Mouse (Mus musculus) ES-E14 (cell line): ENCODE measurements at regions not wholly inside any gene's neighbourhood (a gene's known extent, or its start where the extent isn't known, plus 50 kb on each side); places are given as distances from the start of the nearest gene placed in this dataset.

ENCODE experiments used
- DNase-seq: peaks from one replicate; pipeline ENCODE4 v3.0.0-alpha.2; 2013; ENCODE audit warnings: low read depth, low spot score
- H3K27ac ChIP-seq: 2 replicates; pipeline ENCODE4 v1.5.1; 2012; ENCODE audit warnings: low read depth, mild to moderate bottlenecking, low read length, moderate library complexity, mixed read lengths; ENCODE audit not compliant: poor library complexity, insufficient read depth, severe bottlenecking
- H3K36me3 ChIP-seq: 2 replicates; pipeline ENCODE4 v1.6.1; 2012; ENCODE audit warnings: mild to moderate bottlenecking, low read length, moderate library complexity, mixed read lengths; ENCODE audit not compliant: control insufficient read depth, poor library complexity, insufficient read depth, severe bottlenecking
- H3K4me1 ChIP-seq, 2 experiments: fragments of 150-350 bp in 1 of 2; sonication (generic) in 1 of 2; 2 replicates each; pipeline ENCODE4 v1.6.1; 2012; ENCODE audit warnings: low read length in 2 of 2, mild to moderate bottlenecking in 1 of 2, mixed read lengths in 1 of 2; ENCODE audit not compliant: control insufficient read depth in 2 of 2, insufficient read depth in 2 of 2, poor library complexity in 1 of 2
- H3K4me3 ChIP-seq, 2 experiments: fragments of 150-350 bp in 1 of 2; sonication (generic) in 1 of 2; 2 replicates each; pipeline ENCODE4 v1.5.1; 2012; ENCODE audit warnings: low read length in 2 of 2, low read depth in 1 of 2, mild to moderate bottlenecking in 1 of 2, mixed read lengths in 1 of 2; ENCODE audit not compliant: insufficient read depth in 1 of 2, poor library complexity in 1 of 2, severe bottlenecking in 1 of 2
- H3K9ac ChIP-seq: 2 replicates; pipeline ENCODE4 v1.6.1; 2012; ENCODE audit warnings: low read depth, mild to moderate bottlenecking, low read length, mixed read lengths; ENCODE audit not compliant: poor library complexity, insufficient read depth, severe bottlenecking
- H3K9me3 ChIP-seq: fragments of 150-350 bp; sonication (generic); 2 replicates; pipeline ENCODE4 v1.6.1; 2012; ENCODE audit warnings: low read depth, mild to moderate bottlenecking, low read length; ENCODE audit not compliant: control insufficient read depth, insufficient read depth
- CHD2 ChIP-seq: IDR thresholded peaks from 2 replicates; pipeline ENCODE4 v1.6.1; 2014; ENCODE audit warnings: mild to moderate bottlenecking, low read depth, low read length, inconsistent platforms
- HCFC1 ChIP-seq: IDR thresholded peaks from 2 replicates; pipeline ENCODE4 v1.6.1; 2012; ENCODE audit warnings: low read length, inconsistent platforms, borderline replicate concordance; ENCODE audit not compliant: insufficient read depth
- MAFK ChIP-seq: IDR thresholded peaks from 2 replicates; pipeline ENCODE4 v1.6.1; 2014; ENCODE audit warnings: mild to moderate bottlenecking, low read depth, low read length, inconsistent platforms; ENCODE audit not compliant: insufficient read depth
- ZC3H11A ChIP-seq: IDR thresholded peaks from 2 replicates; pipeline ENCODE4 v1.6.1; 2012; ENCODE audit warnings: low read depth, mild to moderate bottlenecking, inconsistent platforms, low read length, borderline replicate concordance
- ZNF384 ChIP-seq: IDR thresholded peaks from 2 replicates; pipeline ENCODE4 v1.6.1; 2012; ENCODE audit warnings: low read depth, low read length, inconsistent platforms
- in situ Hi-C, 2 experiments: fragments of 600-800 bp; cut with MboI; formaldehyde crosslinking; loops; one replicate each; pipeline ENCODE4 v1.15.1; 2025; ENCODE audit warnings: low sequenced_read_pairs in 2 of 2, inconsistent platforms in 1 of 2; ENCODE audit not compliant: unreplicated experiment in 2 of 2

GRCm38 (mm10) chr4:8943080-8943479, 704.2 kb upstream of the Car8 start:
- TF ChIP-seq HCFC1, result no peak
- no peak for TF ChIP-seq MAFK
- TF ChIP-seq ZNF384, result no peak
- TF ChIP-seq ZC3H11A, result no peak
- no peak for TF ChIP-seq CHD2
- Histone ChIP-seq H3K9me3 (no peaks in the 10 kb centered on the region), H3K4me3 (no peak overlapping the region), H3K9ac (no peak overlapping the region), H3K4me1 (0 out of 4 replicates have a peak, but pooled peaks cover 1 to 2% of the 10 kb centered on the region in 2 experiments), H3K27ac (no peak overlapping the region), H3K36me3 (no peaks in the 10 kb centered on the region)
- in situ Hi-C loops, result no loop called here
- DNase-seq, result no peak

- in situ Hi-C loops, result no loop called here
- H3K27ac ChIP-seq, result no peak overlapping the region
- H3K36me3 ChIP-seq, result no peaks in the 10 kb centered on the region
- H3K4me1 ChIP-seq, result peaks cover 2 to 8% of the 10 kb centered on the region in 2 experiments; a peak in 1 of 4 replicates
- H3K4me3 ChIP-seq, result no peak overlapping the region
- DNase-seq, result no peak
- no peak overlapping the region for H3K9ac ChIP-seq
- H3K9me3 ChIP-seq, result no peaks in the 10 kb centered on the region
- TF ChIP-seq ZC3H11A (no peak), MAFK (no peak), ZNF384 (no peak), CHD2 (no peak), HCFC1 (no peak)
These were observed 700.1 kb upstream of the Car8 start for GRCm38 (mm10) chr4:8938948-8939411.

DNA sequence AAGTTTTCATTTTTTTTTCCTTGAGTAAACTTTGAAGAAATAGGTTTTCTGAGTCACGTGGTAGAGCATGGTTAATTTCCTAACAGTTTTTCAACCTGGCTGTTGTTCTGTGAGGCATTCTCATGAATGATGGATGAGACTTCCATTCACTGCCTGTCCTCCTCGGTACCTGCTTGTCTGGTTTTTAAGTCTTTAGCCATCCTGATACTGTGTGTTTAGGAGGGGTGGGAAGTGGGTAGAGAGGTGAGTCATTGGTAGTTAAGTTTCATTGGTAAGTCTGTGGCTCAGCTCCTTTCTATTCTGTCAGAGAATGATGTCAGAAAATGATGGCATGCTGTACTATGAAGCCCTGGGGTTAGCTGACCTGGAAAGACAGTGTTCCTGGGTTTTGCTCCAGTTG, 697.1 kb upstream of the Car8 start:
- in situ Hi-C loops, result no loop called here

DNA sequence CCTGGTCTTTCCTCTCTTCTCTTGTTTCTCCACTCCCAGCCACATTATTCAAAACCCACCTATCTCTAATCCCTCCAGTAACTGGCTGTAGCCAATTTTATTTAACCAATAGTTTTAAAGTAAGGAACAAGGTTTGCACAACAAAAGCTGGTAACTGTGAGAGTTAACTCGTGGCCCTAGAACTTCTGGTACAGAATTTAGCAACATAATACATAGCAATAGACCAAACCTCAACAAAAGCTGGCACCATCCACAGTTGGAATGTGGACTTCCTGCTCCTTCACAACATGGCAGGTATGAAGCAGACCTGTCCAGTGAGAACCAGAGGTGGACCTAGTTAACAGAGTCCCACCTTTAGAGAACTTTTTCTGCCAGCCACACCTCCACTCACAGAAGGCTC, 695.7 kb upstream of the Car8 start:
- no peak overlapping the region for H3K9ac ChIP-seq
- no peak overlapping the region for H3K27ac ChIP-seq
- H3K4me1 ChIP-seq, result peaks cover 4 to 8% of the 10 kb centered on the region in 2 experiments; a peak in 2 of 4 replicates
- TF ChIP-seq CHD2, result 0 out of 2 replicates have a peak, but pooled peaks have one; percentile 22
- TF ChIP-seq MAFK, result no peak
- H3K36me3 ChIP-seq, result no peaks in the 10 kb centered on the region
- in situ Hi-C loops, result no loop called here
- no peak for DNase-seq
- H3K4me3 ChIP-seq, result no peak overlapping the region
- H3K9me3 ChIP-seq, result no peaks in the 10 kb centered on the region

More for the DNA sequence above, 697.1 kb upstream of the Car8 start:
- TF ChIP-seq MAFK, result no peak
- no peak for TF ChIP-seq ZNF384
- TF ChIP-seq CHD2, result no peak
- TF ChIP-seq HCFC1, result no peak
- no peak for TF ChIP-seq ZC3H11A
- Histone ChIP-seq H3K36me3 (no peaks in the 10 kb centered on the region), H3K4me1 (peaks cover 4 to 8% of the 10 kb centered on the region in 2 experiments; a peak in 2 of 4 replicates), H3K27ac (no peak overlapping the region), H3K9me3 (no peaks in the 10 kb centered on the region), H3K9ac (no peak overlapping the region), H3K4me3 (no peak overlapping the region)
- no peak for DNase-seq

DNA sequence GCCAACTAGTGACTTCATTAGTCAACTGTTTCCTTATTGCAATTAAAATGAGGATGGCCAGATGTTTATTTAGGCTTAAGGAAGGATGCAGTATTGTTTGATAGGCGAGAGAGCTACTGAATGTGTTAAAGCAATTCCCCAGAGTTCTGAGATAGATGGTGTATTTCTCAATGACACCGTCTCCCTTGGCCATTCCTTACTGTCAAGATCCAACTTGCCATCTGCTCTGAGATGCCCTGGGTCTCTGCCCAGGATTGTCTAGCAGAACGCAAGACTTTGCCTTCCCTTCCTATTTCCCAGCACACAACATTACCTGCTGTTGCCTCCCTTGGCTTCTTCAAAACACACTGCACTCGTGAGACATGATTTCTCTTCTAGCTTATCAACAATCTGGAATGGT, 690.5 kb upstream of the Car8 start:
- Histone ChIP-seq H3K27ac (no peak overlapping the region), H3K4me3 (no peak overlapping the region), H3K9ac (no peak overlapping the region), H3K9me3 (no peaks in the 10 kb centered on the region), H3K4me1 (peaks cover under 1 to 11% of the 10 kb centered on the region in 2 experiments; a peak in 2 of 4 replicates), H3K36me3 (no peaks in the 10 kb centered on the region)
- in situ Hi-C loops, result no loop called here
- TF ChIP-seq CHD2, result no peak
- no peak for TF ChIP-seq ZNF384
- TF ChIP-seq HCFC1, result no peak
- no peak for TF ChIP-seq ZC3H11A
- TF ChIP-seq MAFK, result no peak
- no peak for DNase-seq
